Mouse (Mus musculus) ES-E14 (cell line): ENCODE measurements at regions not wholly inside any gene's neighbourhood (a gene's known extent, or its start where the extent isn't known, plus 50 kb on each side); places are given as distances from the start of the nearest gene placed in this dataset.

Source experiments
- DNase-seq: peaks from one replicate; pipeline ENCODE4 v3.0.0-alpha.2; 2013; ENCODE audit warnings: low read depth, low spot score
- H3K27ac ChIP-seq: 2 replicates; pipeline ENCODE4 v1.5.1; 2012; ENCODE audit warnings: low read depth, mild to moderate bottlenecking, low read length, moderate library complexity, mixed read lengths; ENCODE audit not compliant: poor library complexity, insufficient read depth, severe bottlenecking
- H3K36me3 ChIP-seq: 2 replicates; pipeline ENCODE4 v1.6.1; 2012; ENCODE audit warnings: mild to moderate bottlenecking, low read length, moderate library complexity, mixed read lengths; ENCODE audit not compliant: control insufficient read depth, poor library complexity, insufficient read depth, severe bottlenecking
- H3K4me1 ChIP-seq, 2 experiments: fragments of 150-350 bp in 1 of 2; sonication (generic) in 1 of 2; 2 replicates each; pipeline ENCODE4 v1.6.1; 2012; ENCODE audit warnings: low read length in 2 of 2, mild to moderate bottlenecking in 1 of 2, mixed read lengths in 1 of 2; ENCODE audit not compliant: control insufficient read depth in 2 of 2, insufficient read depth in 2 of 2, poor library complexity in 1 of 2
- H3K4me3 ChIP-seq, 2 experiments: fragments of 150-350 bp in 1 of 2; sonication (generic) in 1 of 2; 2 replicates each; pipeline ENCODE4 v1.5.1; 2012; ENCODE audit warnings: low read length in 2 of 2, low read depth in 1 of 2, mild to moderate bottlenecking in 1 of 2, mixed read lengths in 1 of 2; ENCODE audit not compliant: insufficient read depth in 1 of 2, poor library complexity in 1 of 2, severe bottlenecking in 1 of 2
- H3K9ac ChIP-seq: 2 replicates; pipeline ENCODE4 v1.6.1; 2012; ENCODE audit warnings: low read depth, mild to moderate bottlenecking, low read length, mixed read lengths; ENCODE audit not compliant: poor library complexity, insufficient read depth, severe bottlenecking
- H3K9me3 ChIP-seq: fragments of 150-350 bp; sonication (generic); 2 replicates; pipeline ENCODE4 v1.6.1; 2012; ENCODE audit warnings: low read depth, mild to moderate bottlenecking, low read length; ENCODE audit not compliant: control insufficient read depth, insufficient read depth
- CHD2 ChIP-seq: IDR thresholded peaks from 2 replicates; pipeline ENCODE4 v1.6.1; 2014; ENCODE audit warnings: mild to moderate bottlenecking, low read depth, low read length, inconsistent platforms
- HCFC1 ChIP-seq: IDR thresholded peaks from 2 replicates; pipeline ENCODE4 v1.6.1; 2012; ENCODE audit warnings: low read length, inconsistent platforms, borderline replicate concordance; ENCODE audit not compliant: insufficient read depth
- MAFK ChIP-seq: IDR thresholded peaks from 2 replicates; pipeline ENCODE4 v1.6.1; 2014; ENCODE audit warnings: mild to moderate bottlenecking, low read depth, low read length, inconsistent platforms; ENCODE audit not compliant: insufficient read depth
- ZC3H11A ChIP-seq: IDR thresholded peaks from 2 replicates; pipeline ENCODE4 v1.6.1; 2012; ENCODE audit warnings: low read depth, mild to moderate bottlenecking, inconsistent platforms, low read length, borderline replicate concordance
- ZNF384 ChIP-seq: IDR thresholded peaks from 2 replicates; pipeline ENCODE4 v1.6.1; 2012; ENCODE audit warnings: low read depth, low read length, inconsistent platforms
- in situ Hi-C, 2 experiments: fragments of 600-800 bp; cut with MboI; formaldehyde crosslinking; loops; one replicate each; pipeline ENCODE4 v1.15.1; 2025; ENCODE audit warnings: low sequenced_read_pairs in 2 of 2, inconsistent platforms in 1 of 2; ENCODE audit not compliant: unreplicated experiment in 2 of 2

- Histone ChIP-seq H3K27ac (no peak overlapping the region), H3K4me1 (peaks cover 17% of the 10 kb centered on the region in 2 experiments), H3K36me3 (no peaks in the 10 kb centered on the region), H3K9ac (no peak overlapping the region), H3K9me3 (no peaks in the 10 kb centered on the region), H3K4me3 (no peak overlapping the region)
- DNase-seq, result no peak
- in situ Hi-C loops, result no loop called here
- no peak for TF ChIP-seq CHD2
Measured at GRCm38 (mm10) chr4:105282681-105283462, 125.7 kb downstream of the Plpp3 start.

GRCm38 (mm10) chr4:105285431-105286013 is 128.4 kb downstream of the Plpp3 start:
- no peak overlapping the region for H3K9ac ChIP-seq
- TF ChIP-seq MAFK (no peak), CHD2 (no peak), ZC3H11A (no peak)
- in situ Hi-C loops, result no loop called here
- no peaks in the 10 kb centered on the region for H3K9me3 ChIP-seq
- H3K27ac ChIP-seq, result no peak overlapping the region
- peaks cover 19 to 24% of the 10 kb centered on the region in 2 experiments for H3K4me1 ChIP-seq
- H3K36me3 ChIP-seq, result no peaks in the 10 kb centered on the region
- DNase-seq, result no peak
- no peak overlapping the region for H3K4me3 ChIP-seq

- Histone ChIP-seq H3K4me1 (peaks cover 19 to 25% of the 10 kb centered on the region in 2 experiments), H3K36me3 (no peaks in the 10 kb centered on the region), H3K9me3 (no peaks in the 10 kb centered on the region), H3K9ac (no peak overlapping the region), H3K27ac (no peak overlapping the region), H3K4me3 (no peak overlapping the region)
- DNase-seq, result no peak
- in situ Hi-C loops, result no loop called here
- TF ChIP-seq ZC3H11A (no peak), ZNF384 (no peak)
Measured at GRCm38 (mm10) chr4:105286299-105286698, 129.2 kb downstream of the Plpp3 start.

- no peak overlapping the region for H3K4me3 ChIP-seq
- H3K36me3 ChIP-seq, result no peaks in the 10 kb centered on the region
- peaks cover 20 to 27% of the 10 kb centered on the region in 2 experiments for H3K4me1 ChIP-seq
- no peak for TF ChIP-seq HCFC1
- TF ChIP-seq CHD2, result no peak
- H3K9ac ChIP-seq, result no peak overlapping the region
- no peaks in the 10 kb centered on the region for H3K9me3 ChIP-seq
- no peak for DNase-seq
- H3K27ac ChIP-seq, result no peak overlapping the region
- in situ Hi-C loops, result no loop called here
Measured at GRCm38 (mm10) chr4:105286809-105287208, 129.7 kb downstream of the Plpp3 start.

- no peak for DNase-seq
- no peaks in the 10 kb centered on the region for H3K9me3 ChIP-seq
- H3K4me1 ChIP-seq, result peaks cover 18 to 23% of the 10 kb centered on the region in 2 experiments
- no peak overlapping the region for H3K9ac ChIP-seq
- no peaks in the 10 kb centered on the region for H3K36me3 ChIP-seq
- no peak overlapping the region for H3K27ac ChIP-seq
- in situ Hi-C loops, result no loop called here
- TF ChIP-seq ZC3H11A, result no peak
- no peak for TF ChIP-seq ZNF384
- no peak for TF ChIP-seq CHD2
- TF ChIP-seq MAFK, result no peak
- TF ChIP-seq HCFC1, result no peak
- H3K4me3 ChIP-seq, result no peak overlapping the region
Measured at GRCm38 (mm10) chr4:105287419-105287818, 130.3 kb downstream of the Plpp3 start.
